Mouse (Mus musculus) heart, adult 18-20 months (tissue): Measurements from ENCODE around the gene Frg2f1. TPM values are rescaled to one million over a fixed set of nuclear protein-coding genes. Genes with fewer than 3 reads are reported as not detected.
A peak's percentile ranks its signal among the peaks of the same experiment; 100 is the strongest.
"Not testable (repeated sequence)": the region's sequence is repeated elsewhere in the genome, so short reads cannot be mapped to it uniquely, and the experiment has no call there.

Experiments used
- DNase-seq, 2 experiments: peaks; one replicate each; pipeline ENCODE4 v3.0.0; 2021 to 2022; ENCODE audit warnings: mixed read lengths in 1 of 2
- long read RNA-seq, 2 experiments: library from polyadenylated mRNA; stranded (forward); transcript quantifications; one replicate each; pipeline ENCODE4 v2.0.0; 2021
- total RNA-seq, 2 experiments: library from RNA; stranded (reverse); gene quantifications; 2 replicates each; pipeline ENCODE4 v1.2.3; 2021

Gene Frg2f1
- total RNA-seq: 1 to 10 TPM; 6.5 to 7.8 TPM
- long read RNA-seq, experiment 1, partial matches to known transcripts: 0 of 1 reads
- long read RNA-seq, experiment 1, other reads (novel, unspliced or antisense): 1 of 1 reads
- long read RNA-seq, experiment 2, partial matches to known transcripts: 0 of 4 reads
- long read RNA-seq, experiment 2, other reads (novel, unspliced or antisense): 4 of 4 reads

DNA sequence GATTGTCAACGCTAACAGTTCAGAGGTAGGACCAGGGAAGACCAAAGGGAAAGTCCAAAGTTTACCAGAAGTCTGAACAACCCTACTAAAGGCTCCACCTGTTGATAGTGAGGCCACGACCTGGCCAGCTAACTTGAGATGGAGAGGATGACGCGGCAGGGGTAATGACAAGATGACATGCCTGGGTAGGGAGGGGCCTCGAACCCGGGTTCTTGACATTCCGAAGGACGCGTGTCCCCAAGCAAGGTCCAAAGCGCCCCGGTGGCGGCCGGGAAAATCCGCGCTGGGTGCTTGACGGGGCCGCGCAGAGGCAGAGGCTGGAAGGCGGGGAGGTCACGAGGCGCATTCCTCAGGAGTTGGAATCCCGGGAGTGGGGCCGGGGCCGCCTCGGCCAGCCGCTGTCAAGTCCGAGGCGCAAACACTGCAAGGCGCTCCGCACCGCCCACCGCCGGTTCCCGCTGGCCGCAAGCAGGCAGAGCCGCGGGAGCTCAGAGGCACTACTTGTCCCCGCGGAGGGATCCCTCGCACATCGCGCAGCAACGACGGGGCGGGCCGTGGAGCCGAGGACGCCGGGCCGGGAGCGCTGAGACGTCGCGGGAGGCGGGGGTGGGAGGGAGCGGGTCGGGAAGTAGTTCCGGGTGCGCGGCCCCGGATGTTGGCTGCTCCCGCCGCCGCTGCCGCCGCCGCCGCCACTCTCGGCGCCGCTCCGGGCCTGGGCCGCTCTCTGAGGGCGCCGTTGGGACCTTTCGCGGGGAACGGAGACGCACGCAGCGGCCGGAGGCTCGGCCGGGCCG, at the start of gene Frg2f1:
TSS of gene Frg2f1 (minus strand) at position 499 of the 794 bp plus-strand sequence.
- peak; percentile 95 for DNase-seq

GRCm38 (mm10) chr4:119588037-119588436, 48.7 kb upstream of the Frg2f1 start:
- no peak for DNase-seq

GRCm38 (mm10) chr4:119575459-119575858, 36.1 kb upstream of the Frg2f1 start:
- DNase-seq: peak in 1 of 2 experiments; percentile 19

- DNase-seq: no peak
These were observed 35.2 kb upstream of the Frg2f1 start for GRCm38 (mm10) chr4:119574504-119574903.

DNA sequence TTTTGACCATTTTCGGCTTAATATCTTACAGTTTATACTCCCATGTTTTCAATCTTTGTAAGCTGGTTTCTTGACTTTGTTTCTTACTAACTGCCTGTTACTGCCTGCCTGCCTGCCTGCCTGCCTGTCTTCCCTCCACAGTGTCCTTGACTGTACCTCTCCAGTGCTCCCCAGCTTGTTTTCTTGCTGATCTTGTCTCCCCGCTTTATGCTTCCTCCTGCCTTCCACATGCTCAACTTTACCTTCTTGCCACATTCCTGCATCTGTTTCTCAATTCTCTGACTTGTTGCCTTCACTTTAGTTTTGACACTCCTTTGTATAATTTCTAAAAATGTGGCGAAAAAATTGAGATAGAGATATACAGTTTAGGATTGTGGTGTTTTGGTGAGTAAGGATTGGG, 33.4 kb upstream of the Frg2f1 start:
- DNase-seq: no peak

DNA sequence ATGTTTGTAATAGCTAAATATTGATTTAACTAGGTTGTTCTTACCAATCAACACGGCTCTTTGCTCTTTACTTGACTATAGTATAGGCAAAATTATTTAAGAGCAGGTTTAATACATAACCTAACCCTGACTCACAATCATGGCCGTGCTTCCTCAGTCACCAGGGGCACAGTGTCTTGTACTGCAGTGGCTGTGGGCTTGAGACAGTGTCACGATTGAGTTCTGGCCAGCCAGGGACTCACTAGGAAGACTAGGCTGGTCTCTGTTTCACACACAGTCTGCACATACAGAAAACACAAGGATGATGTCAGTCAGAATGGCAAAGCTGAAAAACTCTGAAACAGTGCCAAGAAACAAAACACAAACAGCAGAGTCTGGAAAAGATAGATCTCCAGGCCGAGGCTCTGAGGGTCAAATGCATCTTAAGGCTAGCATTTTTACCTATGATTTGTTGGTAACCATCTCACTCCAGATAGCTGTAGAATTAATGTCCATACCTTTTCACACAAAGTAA, 27.1 kb upstream of the Frg2f1 start:
- DNase-seq: no peak

GRCm38 (mm10) chr4:119563136-119563535, 23.8 kb upstream of the Frg2f1 start:
- peak; percentile 27 to 51 for DNase-seq

DNA sequence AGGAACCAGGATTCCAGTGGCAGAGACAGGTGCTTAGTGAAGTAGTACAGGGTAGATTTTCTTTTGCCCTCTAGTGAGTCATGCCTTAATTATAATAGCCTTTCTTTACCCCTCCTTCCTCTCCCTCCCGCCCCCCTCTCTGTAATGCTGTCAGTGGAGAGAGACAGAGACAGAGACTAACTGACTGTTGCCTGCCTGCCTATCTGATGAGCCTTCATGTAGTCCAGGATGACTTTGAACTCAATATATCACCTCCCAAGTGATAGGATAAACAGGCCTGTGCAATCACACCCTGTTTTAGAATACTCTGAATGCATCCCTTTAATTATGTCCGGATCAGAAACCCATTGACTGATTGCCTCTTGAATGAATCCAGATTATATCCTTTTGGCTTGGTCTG, 16.1 kb upstream of the Frg2f1 start:
- DNase-seq: no peak

DNA sequence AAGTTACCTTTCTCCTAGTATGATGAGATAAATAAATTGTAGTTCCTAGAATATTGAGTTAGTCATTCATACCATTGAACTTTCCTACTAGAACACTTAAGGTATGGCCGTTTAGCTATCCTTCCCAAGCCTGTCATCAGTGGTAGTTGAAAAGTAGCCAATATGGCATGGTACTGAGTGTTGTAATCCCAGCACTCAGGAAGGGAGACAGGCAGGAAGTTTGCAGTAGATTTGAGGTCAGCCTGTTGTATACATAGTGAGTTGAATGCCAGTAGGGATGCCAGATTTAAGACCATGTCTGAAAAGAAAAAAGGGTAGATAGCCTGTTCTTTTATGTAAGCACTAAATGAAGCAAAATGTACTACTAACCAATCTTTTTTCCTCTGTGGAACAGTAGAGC, 11.5 kb upstream of the Frg2f1 start:
- DNase-seq: no peak

- no peak for DNase-seq
These were observed 1.2 kb upstream of the Frg2f1 start for GRCm38 (mm10) chr4:119540533-119540890.

- peak; percentile 40 to 47 for DNase-seq
These were observed 655 bp upstream of the Frg2f1 start for GRCm38 (mm10) chr4:119539836-119540532.

DNA sequence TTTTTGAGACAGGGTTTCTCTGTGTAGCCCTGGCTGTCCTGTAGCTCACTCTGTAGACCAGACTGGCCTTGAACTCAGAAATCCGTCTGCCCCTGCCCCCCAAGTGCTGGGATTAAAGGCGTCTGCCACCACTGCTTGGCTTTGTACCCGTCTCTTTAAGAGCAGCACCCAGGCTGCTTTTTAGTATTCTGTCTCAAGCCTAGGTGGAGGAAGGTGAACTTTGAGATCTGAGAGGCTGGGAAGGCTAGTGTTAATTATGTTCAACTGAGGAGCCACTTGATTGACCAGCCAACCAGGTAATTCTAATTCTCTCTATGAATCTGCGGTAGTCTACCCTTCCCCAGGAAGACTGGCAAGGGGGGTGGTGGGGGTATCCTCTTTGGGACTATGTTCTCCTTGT, 1.9 kb downstream of the Frg2f1 start:
- DNase-seq: no peak

GRCm38 (mm10) chr4:119536615-119537014, 2.7 kb downstream of the Frg2f1 start, which contains the start of gene Foxj3:
Gene Foxj3, plus strand, starts transcription at chr4:119537004.
- not testable (repeated sequence) for DNase-seq

- DNase-seq: no peak
These were observed 4.2 kb downstream of the Frg2f1 start for GRCm38 (mm10) chr4:119535103-119535502.

DNA sequence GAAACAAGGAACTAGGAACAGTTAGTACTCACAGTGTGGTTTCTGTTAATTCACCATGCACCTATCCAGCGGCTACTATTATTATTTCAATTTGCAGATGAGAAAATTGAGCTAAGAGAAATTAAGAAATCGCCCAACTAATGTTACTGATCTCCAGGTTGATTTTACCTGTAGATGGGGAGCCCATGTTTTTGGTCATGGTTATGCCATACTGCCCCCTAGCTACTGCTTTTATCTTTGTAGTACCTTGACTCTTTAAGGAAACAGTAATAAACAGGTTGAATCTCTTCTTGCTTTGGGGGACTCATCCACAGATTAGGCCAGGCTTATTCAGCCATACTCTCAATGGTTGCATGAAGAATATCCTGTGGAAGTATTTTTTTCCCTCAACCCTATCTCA, 7.5 kb downstream of the Frg2f1 start:
- peak in 1 of 2 experiments; percentile 28 for DNase-seq

GRCm38 (mm10) chr4:119526329-119526845, 12.9 kb downstream of the Frg2f1 start:
- DNase-seq: no peak

GRCm38 (mm10) chr4:119524466-119524865, 14.9 kb downstream of the Frg2f1 start:
- DNase-seq: no peak

DNA sequence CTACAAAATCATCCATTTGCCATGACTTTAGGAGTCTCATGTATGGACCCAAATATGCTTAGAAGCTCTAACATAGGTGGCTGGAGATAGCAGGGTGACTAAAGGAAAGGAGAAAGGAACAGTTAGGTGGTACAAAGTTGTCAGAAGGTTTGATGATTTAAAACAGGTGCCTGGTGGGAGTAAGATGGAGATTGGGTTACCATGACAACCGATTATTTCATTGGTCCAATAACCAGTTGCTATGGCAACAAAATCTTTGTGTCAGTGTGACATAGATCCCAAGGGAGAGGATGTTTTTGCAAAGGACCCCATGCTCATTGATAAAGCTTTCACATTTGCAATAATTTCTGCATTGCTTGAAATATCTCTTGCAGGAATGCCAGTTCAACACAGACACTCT, 15.3 kb downstream of the Frg2f1 start:
- no peak for DNase-seq

- no peak for DNase-seq
These were observed 15.8 kb downstream of the Frg2f1 start for GRCm38 (mm10) chr4:119523575-119523974.

DNA sequence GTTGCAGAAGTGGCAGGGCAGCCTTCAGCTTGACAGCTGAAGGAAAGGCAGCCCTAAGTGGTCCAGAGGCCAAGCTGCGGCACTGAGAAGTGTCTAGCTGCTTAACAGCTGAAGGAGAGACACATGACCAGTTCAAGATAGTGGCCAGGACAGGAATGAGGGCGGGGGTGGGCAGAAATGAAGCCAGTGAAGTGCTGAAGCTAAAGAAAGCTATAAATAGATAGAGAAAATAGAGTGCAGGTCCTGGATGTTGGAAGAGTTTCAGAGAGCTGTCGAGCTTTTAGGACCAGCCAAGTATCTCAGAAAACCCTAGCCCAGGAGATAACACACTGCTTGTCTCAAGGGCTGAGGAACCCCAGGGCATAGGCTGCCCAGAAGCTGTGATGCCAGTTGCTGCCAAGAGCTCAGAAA, 26.6 kb downstream of the Frg2f1 start:
- peak; percentile 19 to 48 for DNase-seq

- DNase-seq: no peak
These were observed 27.7 kb downstream of the Frg2f1 start for GRCm38 (mm10) chr4:119511591-119511990.

GRCm38 (mm10) chr4:119498319-119498848, 40.9 kb downstream of the Frg2f1 start:
- DNase-seq: no peak
